Mouse (Mus musculus) small intestine, adult 2 months (tissue): ENCODE data around the gene Zbtb7b. TPM values are rescaled to one million over a fixed set of nuclear protein-coding genes. Genes with fewer than 3 reads are reported as not detected.

ENCODE experiments used
- H3K27ac ChIP-seq: fragments of 200-500 bp; 2 replicates; pipeline ENCODE4 v1.5.1; 2012; ENCODE audit warnings: low read depth, low read length, control low read depth, inconsistent platforms; ENCODE audit not compliant: insufficient read depth
- H3K27me3 ChIP-seq: fragments of 200-500 bp; 2 replicates; pipeline ENCODE4 v1.6.1; 2012; ENCODE audit warnings: mild to moderate bottlenecking, moderate library complexity, low read length, inconsistent platforms; ENCODE audit not compliant: control insufficient read depth, insufficient read depth
- H3K36me3 ChIP-seq: fragments of 200-500 bp; 2 replicates; pipeline ENCODE4 v1.6.1; 2012; ENCODE audit warnings: mild to moderate bottlenecking, low read length, control low read depth, inconsistent platforms; ENCODE audit not compliant: control insufficient read depth, insufficient read depth
- H3K4me1 ChIP-seq: fragments of 200-500 bp; 2 replicates; pipeline ENCODE4 v1.6.1; 2012; ENCODE audit warnings: low read length, inconsistent platforms, mixed read lengths; ENCODE audit not compliant: control insufficient read depth, insufficient read depth, insufficient read length
- H3K4me3 ChIP-seq: fragments of 200-500 bp; 2 replicates; pipeline ENCODE4 v1.5.1; 2012; ENCODE audit warnings: low read depth, mild to moderate bottlenecking, control low read depth, inconsistent platforms, low read length, moderate library complexity
- CTCF ChIP-seq: fragments of 200-500 bp; IDR thresholded peaks from 2 replicates; pipeline ENCODE4 v1.5.1; 2012; ENCODE audit warnings: low read depth, mild to moderate bottlenecking, control low read depth, inconsistent platforms, low read length, moderate library complexity, mixed read lengths; ENCODE audit not compliant: insufficient replicate concordance, insufficient read length; ENCODE audit errors: extremely low read depth
- POLR2A ChIP-seq: fragments of 200-500 bp; IDR thresholded peaks from 2 replicates; pipeline ENCODE4 v1.6.1; 2012; ENCODE audit warnings: low read depth, mild to moderate bottlenecking, control low read depth, inconsistent platforms, low read length, moderate library complexity
- WGBS: fragments of 180-500 bp; shearing (Covaris S2); methylation state at CpG from one replicate; pipeline ENCODE4 v1.1.7; 2018; 5-methylcytosine and 5-hydroxymethylcytosine counted together
- polyA plus RNA-seq: library from polyadenylated mRNA; depleted of rRNA; stranded (reverse); fragments of >200 nt; gene quantifications from 2 replicates; pipeline ENCODE4 v1.2.3, GENCODE M21; 2012

The Zbtb7b gene
- polyA plus RNA-seq, 1 experiment = 262 TPM

DNA sequence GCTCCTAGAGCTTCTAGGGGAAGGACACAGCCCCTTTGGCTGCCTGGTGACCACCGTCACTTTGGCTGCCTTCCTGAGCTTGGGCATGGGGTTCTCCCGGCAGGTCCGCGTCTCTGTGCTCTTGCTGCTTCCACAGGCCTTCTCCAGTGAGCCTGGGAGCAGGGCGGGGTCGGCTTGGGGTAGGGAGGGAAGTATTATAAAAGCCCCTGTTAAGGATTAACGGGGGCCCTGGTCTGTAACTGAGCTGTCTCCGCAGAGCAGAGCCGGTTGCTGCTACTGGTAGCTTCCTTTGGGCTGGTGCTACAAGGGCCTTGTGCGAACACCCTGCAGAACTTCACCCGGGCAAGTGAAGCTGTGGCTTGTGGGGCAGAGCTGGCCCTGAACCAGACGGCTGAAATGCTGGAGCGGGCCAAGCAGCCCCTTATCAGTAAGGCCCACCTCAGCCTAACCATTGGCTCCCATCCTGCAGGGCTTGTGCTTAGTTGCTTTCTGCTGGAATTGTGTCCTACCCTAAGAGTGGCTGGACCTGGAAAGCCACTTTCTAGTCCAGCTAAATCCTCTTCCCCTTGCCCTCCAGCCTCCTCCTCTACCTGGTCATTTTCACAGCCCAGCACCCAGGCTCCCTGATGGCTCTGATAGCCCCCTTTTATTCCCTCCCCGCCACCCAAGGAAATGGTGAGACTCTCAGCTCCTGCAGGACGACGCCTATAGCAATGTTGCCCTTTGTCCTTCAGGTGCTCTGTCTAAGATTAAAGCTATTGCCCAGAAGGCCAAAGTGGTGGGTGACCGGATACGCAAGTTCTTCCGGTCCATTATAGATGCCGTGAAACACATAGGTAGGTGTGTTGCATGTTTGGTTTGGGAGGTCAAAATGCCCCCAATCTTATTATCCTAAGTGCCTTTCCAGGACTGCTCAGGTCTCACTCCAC, 28.8 kb downstream of the Zbtb7b start:
- no peak for TF ChIP-seq POLR2A
- no peak for TF ChIP-seq CTCF
- Histone ChIP-seq H3K4me1 (peaks cover 21% of the 10 kb centered on the region), H3K27ac (no peak overlapping the region), H3K4me3 (no peak overlapping the region), H3K27me3 (no peaks in the 10 kb centered on the region), H3K36me3 (no peaks in the 10 kb centered on the region)
- 47% methylated on average over 20 of the region's 20 CpGs for WGBS

GRCm38 (mm10) chr3:89365153-89365485, 29.5 kb downstream of the Zbtb7b start, which contains the start of gene Dcst1:
Gene Dcst1 (minus strand): TSS chr3:89365253.
- Histone ChIP-seq H3K4me1 (peaks cover 26% of the 10 kb centered on the region), H3K4me3 (no peak within 1 kb of the TSS), H3K27ac (no peak within 1 kb of the TSS), H3K27me3 (no peaks in the 10 kb centered on the region), H3K36me3 (no peaks in the 10 kb centered on the region)
- 91% methylated on average over 11 of the region's 11 CpGs for WGBS
- TF ChIP-seq CTCF (no peak), POLR2A (no peak)

DNA sequence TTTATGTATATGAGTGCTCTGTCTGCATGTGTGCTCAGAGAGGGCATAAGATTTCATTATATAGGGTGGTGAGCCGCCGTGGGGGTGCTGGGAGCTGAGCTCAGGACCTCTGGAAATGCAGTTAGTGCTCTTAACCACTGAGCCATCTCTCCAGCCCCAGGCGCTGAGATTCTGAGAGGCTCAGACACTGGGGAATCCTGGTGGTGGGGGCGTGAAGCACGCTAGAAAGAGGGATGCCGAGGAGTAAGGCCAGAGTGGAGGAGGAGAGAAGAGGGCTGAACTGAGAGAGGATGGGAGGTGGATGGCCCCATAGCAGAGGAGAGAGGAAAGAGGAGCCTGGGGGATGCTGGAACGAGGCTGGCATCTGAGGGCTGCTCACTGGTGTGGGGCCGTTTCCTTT, 29.9 kb downstream of the Zbtb7b start:
- Histone ChIP-seq H3K4me3 (no peak overlapping the region), H3K27me3 (no peaks in the 10 kb centered on the region), H3K27ac (no peak overlapping the region), H3K4me1 (peaks cover 31% of the 10 kb centered on the region), H3K36me3 (no peaks in the 10 kb centered on the region)
- 94% methylated on average over 8 of the region's 8 CpGs for WGBS
- no peak for TF ChIP-seq POLR2A
- no peak for TF ChIP-seq CTCF

GRCm38 (mm10) chr3:89361675-89362074, 32.9 kb downstream of the Zbtb7b start, which contains the start of gene Dcst2:
Gene Dcst2 (plus strand): TSS chr3:89361975.
- H3K27me3 ChIP-seq = no peaks in the 10 kb centered on the region
- no peak within 1 kb of the TSS for H3K4me3 ChIP-seq
- H3K4me1 ChIP-seq = peaks cover 28% of the 10 kb centered on the region
- TF ChIP-seq POLR2A = no peak
- no peak for TF ChIP-seq CTCF
- H3K36me3 ChIP-seq = no peaks in the 10 kb centered on the region
- H3K27ac ChIP-seq = no peak within 1 kb of the TSS
- 88% methylated on average over 7 of the region's 7 CpGs for WGBS

DNA sequence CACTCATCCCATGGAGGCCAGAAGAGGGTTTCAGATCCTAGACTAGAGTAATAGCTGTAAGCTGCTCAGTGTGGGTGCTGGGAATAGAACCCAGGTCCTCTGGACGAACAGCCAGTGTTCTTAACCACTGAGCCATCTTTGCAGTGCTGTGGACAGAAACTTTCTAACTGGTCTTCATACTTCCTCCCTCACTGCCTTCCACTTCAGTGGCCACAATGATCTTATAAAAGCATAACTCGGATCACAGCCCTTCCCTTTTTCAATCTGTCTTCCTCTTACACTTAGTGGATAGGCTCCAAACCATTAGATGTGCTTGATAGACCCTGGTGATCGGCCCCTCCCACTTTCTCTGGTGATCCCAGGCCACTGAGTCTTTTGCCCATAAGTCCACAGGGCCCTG, 34.3 kb downstream of the Zbtb7b start:
- Histone ChIP-seq H3K27me3 (no peaks in the 10 kb centered on the region), H3K4me1 (peaks cover 28% of the 10 kb centered on the region), H3K36me3 (no peaks in the 10 kb centered on the region), H3K27ac (peak overlapping the region; percentile 48; the same call in 1 of the 2 replicates), H3K4me3 (no peak overlapping the region)
- TF ChIP-seq POLR2A = no peak
- no peak for TF ChIP-seq CTCF
- WGBS = 45% methylated on average over 3 of the region's 3 CpGs

GRCm38 (mm10) chr3:89359630-89360029, 34.9 kb downstream of the Zbtb7b start:
- no peaks in the 10 kb centered on the region for H3K36me3 ChIP-seq
- no peaks in the 10 kb centered on the region for H3K27me3 ChIP-seq
- peaks cover 29% of the 10 kb centered on the region for H3K4me1 ChIP-seq
- H3K4me3 ChIP-seq = no peak overlapping the region
- H3K27ac ChIP-seq = peak overlapping the region; percentile 48; the same call in 1 of the 2 replicates
- WGBS = 45% methylated on average over 6 of the region's 6 CpGs
- TF ChIP-seq POLR2A = no peak
- no peak for TF ChIP-seq CTCF

GRCm38 (mm10) chr3:89356029-89356428, 38.5 kb downstream of the Zbtb7b start:
- TF ChIP-seq POLR2A (no peak), CTCF (no peak)
- Histone ChIP-seq H3K4me3 (no peak overlapping the region), H3K27ac (peak overlapping the region; percentile 79), H3K36me3 (no peaks in the 10 kb centered on the region), H3K27me3 (no peaks in the 10 kb centered on the region), H3K4me1 (peaks cover 38% of the 10 kb centered on the region)
- WGBS = 82% methylated on average over 9 of the region's 9 CpGs
